Mouse (Mus musculus) lung, postnatal 36 days (tissue): ENCODE results near the gene Gpm6a.
A peak's percentile ranks its signal among the peaks of the same experiment; 100 is the strongest.
"Not testable (repeated sequence)": the region's sequence is repeated elsewhere in the genome, so short reads cannot be mapped to it uniquely, and the experiment has no call there.

Experiments
- DNase-seq: peaks from one replicate; pipeline ENCODE4 v3.0.0; 2022; ENCODE audit warnings: mixed read lengths

Gpm6a gene

DNA sequence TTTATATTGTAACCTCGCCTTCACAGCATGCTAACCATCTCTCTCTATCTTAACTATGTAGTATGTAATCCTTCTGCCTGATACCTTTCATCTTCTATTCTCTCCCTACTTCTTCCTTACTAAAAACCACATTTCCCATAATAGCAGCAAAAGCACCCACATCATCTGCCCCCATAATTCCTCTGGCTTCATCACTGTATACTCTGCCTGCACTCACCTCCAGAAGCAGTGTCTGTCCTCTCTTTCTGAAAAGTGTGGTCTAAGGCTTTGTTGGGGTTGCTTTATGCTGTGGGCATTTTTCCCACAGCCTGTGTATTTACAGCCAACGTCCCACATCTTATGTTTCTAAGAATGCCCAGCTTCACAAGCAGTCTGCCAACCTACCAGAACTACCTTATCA, 57.6 kb downstream of the Gpm6a start:
- DNase-seq: no peak

DNA sequence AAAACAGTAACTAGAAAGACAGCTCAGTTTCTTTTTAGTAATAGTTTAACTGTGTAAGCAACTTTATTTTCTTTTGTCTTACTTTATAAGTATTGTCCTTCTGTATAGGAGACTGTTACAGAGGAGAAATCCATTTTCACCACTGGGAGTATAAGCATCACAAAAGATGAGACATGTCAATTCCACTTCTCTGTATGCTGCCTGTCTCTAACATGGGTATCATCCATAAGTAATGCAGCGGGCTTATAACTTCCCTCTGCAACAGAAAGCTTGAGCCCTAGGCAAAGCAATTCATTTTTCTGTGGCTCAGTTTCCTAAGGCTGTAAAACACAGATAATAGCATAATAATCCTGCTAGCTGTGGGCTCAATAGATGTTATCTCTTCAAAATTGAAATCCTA, 62.4 kb downstream of the Gpm6a start:
- no peak for DNase-seq

DNA sequence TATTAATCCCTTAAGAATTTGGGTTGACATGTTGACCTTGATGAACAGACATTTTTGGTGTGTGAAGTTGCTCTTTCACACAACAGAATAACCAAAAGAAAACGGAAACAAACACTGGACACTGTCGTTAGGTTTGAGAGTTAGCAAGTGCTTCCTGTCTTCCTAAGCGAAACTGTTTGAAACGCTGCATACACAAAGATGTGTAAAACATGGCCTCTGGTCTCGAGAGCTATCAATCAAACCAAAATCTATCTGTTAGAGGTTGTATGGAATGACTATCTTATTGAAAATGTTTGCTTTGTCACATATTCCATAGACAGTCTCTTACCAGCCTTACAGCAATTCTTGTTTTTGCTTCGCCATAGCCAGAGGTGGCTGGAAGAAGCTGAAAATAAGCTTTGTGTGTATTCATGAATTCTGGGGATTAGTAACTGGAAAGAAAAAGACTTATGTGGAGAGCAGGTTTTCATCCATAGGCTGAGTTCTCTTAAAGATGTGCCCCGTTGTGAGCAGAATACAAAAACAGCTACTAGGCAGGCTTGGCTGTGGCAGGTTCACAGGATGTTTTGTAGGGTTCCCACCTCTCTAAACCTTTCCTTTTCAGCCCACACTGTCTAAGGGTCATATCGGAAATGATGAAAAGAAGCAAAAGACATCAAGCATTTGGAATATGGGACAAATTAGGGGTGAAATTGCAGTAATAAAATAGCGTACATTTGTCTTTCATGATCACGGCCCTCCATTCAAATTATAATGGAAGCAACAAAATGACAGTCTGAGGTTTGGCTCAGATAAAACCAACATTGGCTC, 71.4 kb downstream of the Gpm6a start:
- DNase-seq: no peak

DNA sequence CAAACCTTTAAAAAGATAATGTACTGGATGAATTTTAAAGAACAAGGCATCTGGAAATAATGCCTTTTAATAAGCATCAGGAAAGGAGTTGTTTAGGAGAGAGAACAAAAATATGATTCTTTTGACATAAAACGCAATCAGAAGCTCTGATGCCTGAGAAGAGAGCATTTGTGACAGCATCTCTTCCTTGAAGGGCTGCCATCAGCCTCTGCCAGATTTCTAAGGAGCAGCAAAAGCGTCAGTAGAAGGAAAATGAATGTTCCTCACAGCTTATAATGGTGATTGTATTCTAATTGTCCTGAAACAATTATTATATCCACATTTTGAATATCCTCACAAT, 72.0 kb downstream of the Gpm6a start:
- no peak for DNase-seq

DNA sequence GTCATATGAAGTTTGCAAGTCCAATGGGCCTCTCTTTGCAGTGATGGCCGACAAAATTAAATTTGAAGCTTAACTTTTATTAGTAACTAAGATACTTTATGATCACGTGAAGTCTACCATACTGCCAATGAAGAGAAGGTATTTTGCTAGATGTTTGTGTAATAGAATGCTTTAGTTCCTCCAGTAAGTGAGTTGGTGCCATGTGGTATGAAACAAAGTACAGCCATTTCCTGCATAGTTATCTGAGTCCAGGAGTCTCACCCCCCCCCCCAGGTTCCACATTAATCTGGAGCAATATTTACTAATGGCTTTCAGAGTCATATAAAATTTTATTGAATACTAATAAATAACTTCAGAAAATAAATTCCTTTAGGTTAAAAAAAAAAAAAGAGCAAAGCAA, 73.7 kb downstream of the Gpm6a start:
- no peak for DNase-seq

DNA sequence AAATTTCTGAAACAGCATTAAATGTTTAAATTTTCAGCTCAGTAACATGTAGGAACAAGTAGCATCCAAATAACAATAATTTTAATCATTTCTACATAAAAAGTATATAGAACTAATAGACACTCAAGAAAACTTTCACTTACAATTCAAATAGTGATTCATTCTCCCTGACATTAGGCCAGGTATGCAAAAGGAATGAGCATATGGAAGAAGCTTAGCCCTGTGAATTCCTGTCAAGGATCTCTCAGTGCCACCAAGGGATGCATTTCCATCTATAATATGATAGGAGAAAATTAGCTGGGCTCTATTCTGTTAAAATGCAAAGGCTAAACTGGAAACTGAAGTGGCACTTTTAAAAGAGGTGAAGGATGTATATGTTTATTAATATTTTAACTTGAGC, 76.5 kb downstream of the Gpm6a start:
- DNase-seq: no peak

DNA sequence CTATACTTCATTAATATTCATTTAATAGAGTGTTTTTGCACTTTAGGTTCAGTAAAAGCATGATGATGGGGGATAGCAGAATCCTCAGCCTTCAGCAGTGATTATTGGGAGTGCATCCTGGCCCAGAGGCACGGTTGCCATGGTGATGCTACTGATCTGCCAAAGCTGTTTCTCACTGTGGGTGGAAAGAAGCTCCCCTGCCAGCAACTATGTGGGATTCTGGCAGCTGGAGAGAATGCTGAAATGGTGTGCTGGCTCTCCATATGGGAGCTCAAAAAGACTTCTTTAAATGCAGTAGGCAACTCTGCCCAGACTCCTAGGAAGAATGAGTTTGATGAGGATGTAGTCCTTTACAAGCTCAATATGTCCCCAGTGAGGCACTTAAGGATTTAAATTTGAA, 79.7 kb downstream of the Gpm6a start:
- DNase-seq: peak; percentile 1

DNA sequence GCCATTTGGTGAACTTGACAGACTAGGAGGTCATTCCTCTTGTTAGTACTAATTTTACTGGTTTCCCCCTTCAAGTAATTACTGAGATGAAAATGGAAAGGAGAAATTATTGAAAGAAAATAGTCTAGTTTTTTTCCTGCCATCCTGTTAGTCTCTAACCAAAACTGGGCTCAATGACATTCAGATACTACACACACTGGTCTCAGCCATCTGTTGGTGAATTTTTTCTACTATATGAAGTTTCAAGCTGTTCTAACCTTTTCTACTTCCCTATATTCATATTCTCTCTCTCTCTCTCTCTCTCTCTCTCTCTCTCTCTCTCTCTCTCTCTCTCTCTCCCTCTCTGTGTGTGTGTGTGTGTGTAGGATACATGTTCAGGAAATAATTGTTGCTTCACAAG, 80.8 kb downstream of the Gpm6a start:
- no peak for DNase-seq

DNA sequence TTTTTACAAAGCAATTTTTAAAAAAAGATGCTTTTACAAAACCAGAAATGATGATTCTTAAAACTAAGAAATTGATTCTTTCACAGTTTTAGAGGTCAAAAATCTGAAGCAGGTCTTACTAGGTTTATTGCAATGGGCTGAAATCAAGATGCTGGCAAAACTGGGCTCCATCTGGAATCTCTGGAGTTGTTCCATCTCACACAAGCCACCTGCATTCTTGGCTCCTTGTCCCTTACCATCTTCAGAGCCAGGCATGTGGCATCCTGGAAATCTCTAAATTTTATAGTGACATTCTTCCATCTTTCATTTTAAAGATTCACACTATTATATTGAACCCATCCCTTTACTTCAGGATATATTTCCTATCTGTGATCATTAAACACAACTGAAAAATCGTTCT, 88.3 kb downstream of the Gpm6a start:
- DNase-seq: no peak

DNA sequence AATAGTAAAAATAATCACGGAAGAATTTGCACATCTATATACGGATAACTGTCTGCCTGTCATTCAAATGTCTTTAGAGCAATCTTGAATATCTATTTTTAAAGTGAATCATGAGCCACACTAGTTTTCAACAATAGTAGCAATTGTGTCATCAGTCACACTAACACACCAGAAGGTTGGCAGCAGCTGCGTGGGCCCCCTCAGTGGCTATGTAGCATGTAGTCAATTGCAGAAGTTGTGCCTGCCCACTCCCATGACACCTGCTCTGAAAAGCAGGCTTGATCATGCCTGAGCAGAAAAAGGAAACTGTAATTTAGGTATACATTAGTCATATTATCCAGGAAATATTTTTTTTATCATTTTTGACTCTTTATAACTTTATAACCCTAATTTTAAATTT, 93.8 kb downstream of the Gpm6a start:
- no peak for DNase-seq

DNA sequence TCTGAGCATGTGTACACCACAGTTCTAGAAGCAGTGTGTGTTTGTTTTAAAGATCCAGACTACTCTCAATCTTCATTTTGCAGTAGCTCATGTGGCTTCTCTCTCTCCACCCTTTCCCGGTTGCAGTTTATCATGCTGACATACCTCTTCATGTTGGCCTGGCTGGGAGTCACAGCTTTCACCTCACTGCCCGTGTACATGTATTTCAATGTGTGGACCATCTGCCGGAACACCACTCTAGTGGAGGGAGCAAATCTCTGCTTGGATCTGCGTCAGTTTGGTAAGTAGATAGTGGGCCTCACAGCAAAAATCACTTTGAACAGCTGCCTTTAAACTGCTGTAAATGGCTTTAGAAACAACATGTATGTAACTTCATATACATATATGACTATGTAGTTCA, 95.3 kb downstream of the Gpm6a start:
- no peak for DNase-seq

DNA sequence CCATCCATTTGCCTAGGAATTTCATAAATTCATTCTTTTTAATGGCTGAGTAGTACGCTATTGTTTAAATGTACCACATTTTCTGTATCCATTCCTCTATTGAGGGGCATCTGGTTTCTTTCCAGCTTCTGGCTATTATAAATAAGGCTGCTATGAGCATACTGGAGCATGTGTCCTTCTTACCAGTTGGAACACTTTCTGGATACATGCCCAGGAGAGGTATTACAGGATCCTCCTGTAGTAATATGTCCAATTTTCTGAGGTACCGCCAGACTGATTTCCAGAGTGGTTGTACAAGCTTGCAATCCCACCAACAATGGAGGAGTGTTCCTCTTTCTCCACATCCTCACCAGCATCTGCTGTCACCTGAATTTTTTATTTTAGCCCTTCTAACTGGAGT, 114.2 kb downstream of the Gpm6a start:
- not testable (repeated sequence) for DNase-seq

DNA sequence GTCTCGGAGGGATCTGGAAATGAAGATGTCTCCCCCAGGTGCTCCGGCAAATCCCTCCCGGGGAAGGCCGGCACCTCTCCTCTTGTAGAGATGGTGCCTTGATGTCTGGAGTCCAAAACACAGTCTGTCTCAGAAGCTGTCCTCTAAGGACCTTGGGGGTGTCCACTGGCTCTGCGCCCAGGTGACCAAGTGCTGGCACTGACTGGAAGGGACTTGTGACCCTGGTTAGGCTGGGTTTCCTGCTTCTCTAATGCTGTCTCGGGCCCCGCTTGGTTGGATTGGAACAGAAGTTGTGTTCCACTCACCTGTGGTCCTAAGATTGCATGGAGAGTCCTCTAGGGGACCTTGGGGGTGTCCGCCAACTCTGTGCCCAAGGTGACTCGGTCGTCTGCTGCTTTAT, 118.8 kb downstream of the Gpm6a start:
- no peak for DNase-seq

DNA sequence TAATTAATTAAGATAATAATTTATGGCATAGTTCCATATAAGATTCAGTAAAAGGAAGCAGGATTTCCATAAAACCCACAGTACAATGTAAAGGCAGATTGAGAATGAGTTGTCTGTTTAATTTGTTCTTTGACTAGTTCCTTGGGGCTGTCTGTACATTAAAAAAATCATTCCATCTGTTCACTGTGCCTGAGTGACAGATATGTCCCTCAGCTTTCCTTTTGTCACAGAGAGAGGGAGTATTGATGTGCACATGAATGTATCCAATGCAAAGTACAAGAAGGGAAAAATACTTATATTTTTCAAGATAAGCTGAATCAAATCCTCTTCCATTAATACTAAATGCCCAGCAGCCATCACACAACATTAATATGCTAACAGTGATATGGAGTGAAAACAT, 147.6 kb downstream of the Gpm6a start:
- DNase-seq: no peak

DNA sequence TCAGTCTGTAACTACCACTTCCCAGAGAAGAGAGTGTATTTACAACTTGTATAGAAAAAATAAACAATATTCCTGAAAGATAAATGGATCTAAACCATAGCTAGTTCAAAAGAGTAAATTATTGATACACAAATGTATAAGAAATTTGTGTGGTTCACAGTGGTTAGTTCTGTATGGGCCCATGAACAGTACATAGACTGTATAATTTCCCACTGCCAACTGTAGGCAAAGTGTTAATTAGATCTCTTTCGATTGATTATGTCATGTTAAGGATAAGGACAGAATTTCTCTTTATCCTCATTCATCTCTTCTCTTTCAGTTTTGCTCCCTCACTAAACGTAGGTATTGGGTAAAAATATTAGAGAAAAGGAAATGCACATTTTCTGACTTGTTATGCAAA, 148.4 kb downstream of the Gpm6a start:
- DNase-seq: no peak

DNA sequence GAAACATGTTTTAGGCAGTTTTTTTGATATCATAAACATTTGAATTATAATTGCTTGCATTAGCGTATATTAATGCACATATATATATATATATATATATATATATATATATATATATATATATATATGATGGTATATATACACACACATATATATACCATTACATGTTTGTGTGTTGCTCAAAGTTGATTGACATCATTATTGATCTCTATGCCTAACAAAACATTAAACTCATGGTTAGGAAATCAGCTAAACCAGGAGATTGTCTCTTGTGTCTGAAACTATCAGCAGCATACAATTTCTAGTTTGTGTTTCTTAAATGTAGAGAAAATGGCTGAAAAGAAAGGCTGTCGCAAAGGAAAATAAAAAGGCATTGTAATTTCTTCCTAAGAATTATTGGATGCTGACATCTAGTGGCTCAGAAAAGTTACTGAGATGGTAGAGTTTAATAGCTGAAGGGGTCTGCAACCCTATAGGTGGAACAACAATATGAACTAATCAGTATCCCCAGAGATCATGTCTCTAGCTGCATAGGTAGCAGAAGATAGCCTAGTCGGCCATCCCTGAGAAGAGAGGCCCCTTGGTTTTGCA, 149.3 kb downstream of the Gpm6a start:
- DNase-seq: no peak
